Mouse (Mus musculus) ovary, postnatal 14 days (tissue): ENCODE data around the gene Ms4a4b.
"Not testable (repeated sequence)": the region's sequence is repeated elsewhere in the genome, so short reads cannot be mapped to it uniquely, and the experiment has no call there.

Experiments
- DNase-seq: peaks from one replicate; pipeline ENCODE4 v3.0.0; 2022; ENCODE audit warnings: low spot score

Ms4a4b gene

DNA sequence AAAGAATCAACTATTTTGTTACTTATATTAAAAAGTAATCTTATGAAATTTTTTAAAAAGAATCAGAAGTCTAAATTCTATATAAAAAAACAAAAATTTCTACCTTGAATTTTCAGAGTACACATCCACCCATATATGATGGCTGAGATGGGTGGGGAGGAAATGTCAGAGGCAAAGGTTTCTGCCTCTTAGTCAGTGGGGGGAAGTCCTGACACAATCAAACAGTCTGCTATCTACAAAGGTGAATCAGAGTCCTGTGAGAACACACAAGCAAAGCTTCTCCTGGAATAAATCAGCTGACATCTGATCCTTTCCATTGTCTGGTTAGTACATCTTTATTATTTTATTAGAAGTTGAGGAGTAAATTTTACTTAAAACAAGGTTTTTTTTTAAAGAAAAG lies at the start of gene Ms4a4b:
Gene Ms4a4b, plus strand, starts transcription at position 216 of the 400 bp plus-strand sequence.
- no peak for DNase-seq

GRCm38 (mm10) chr19:11395769-11396168 lies 47.6 kb upstream of the Ms4a4b start:
- DNase-seq = no peak

GRCm38 (mm10) chr19:11404527-11404926 lies 38.8 kb upstream of the Ms4a4b start, which contains the start of gene Ms4a4c:
Ms4a4c (plus strand) TSS chr19:11404770.
- no peak for DNase-seq

DNA sequence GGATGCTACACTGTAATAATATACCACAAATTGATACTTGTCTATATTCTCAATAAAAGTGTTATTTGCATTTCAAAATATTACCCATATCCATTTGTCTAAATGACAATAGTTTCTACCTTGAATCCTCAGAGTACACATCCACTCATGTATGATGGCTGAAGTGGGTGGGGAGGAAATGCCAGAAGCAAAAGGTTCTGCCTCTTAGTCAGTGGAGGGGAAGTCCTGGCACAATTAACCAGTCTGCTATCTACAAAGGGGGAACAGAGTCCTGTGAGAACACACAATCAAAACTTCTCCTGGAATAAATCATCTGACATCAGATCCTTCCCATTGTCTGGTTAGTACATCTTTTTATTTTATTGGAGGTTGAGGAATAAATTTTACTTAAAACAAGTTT lies 35.9 kb upstream of the Ms4a4b start:
- DNase-seq = no peak

GRCm38 (mm10) chr19:11408591-11408990 lies 34.8 kb upstream of the Ms4a4b start:
- DNase-seq = no peak

GRCm38 (mm10) chr19:11411640-11412039 lies 31.7 kb upstream of the Ms4a4b start:
- no peak for DNase-seq

DNA sequence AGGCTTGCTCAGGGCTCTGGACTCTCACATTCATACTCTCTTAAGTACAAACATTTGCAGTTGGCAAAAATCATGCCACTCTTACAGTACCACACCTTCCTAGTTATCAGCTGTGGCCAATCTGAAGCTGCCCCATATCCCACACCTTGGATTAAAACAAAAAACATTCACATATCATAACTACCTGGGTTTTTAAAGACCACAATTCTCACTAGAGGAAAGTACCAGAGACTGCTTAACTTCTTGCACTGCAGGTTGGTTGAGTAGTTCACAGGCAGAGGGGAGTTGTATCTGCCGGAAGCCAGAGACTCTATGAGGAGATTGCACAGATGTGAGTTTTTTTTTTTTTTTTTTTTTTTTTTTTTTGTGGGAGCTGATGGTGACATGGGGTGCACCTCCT lies 29.3 kb upstream of the Ms4a4b start:
- DNase-seq = no peak

GRCm38 (mm10) chr19:11415581-11415980 lies 27.8 kb upstream of the Ms4a4b start:
- DNase-seq = no peak

DNA sequence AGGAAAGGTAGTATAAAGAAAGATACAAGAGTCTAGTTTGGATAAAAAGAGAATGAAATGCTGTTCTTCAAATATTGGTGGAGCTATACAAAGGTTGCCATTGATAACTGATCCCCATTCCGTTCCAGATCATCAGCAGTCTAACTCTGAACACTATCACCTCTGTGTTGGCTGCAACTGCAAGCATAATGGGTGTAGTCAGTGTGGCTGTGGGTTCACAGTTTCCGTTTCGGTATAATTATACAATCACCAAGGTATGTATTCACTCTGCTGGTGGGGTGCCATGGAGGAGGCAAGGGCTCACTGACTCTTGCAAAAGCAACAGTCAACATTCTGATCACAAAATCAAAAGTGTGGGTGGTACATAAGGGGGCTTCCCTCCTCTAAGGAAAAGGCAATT lies 24.5 kb upstream of the Ms4a4b start:
- not testable (repeated sequence) for DNase-seq

- DNase-seq = not testable (repeated sequence)
These were observed 12.1 kb upstream of the Ms4a4b start for GRCm38 (mm10) chr19:11431209-11431608.

- DNase-seq = no peak
These were observed 8.1 kb upstream of the Ms4a4b start for GRCm38 (mm10) chr19:11435058-11435834.

GRCm38 (mm10) chr19:11443964-11444363 lies 611 bp downstream of the Ms4a4b start:
- no peak for DNase-seq

DNA sequence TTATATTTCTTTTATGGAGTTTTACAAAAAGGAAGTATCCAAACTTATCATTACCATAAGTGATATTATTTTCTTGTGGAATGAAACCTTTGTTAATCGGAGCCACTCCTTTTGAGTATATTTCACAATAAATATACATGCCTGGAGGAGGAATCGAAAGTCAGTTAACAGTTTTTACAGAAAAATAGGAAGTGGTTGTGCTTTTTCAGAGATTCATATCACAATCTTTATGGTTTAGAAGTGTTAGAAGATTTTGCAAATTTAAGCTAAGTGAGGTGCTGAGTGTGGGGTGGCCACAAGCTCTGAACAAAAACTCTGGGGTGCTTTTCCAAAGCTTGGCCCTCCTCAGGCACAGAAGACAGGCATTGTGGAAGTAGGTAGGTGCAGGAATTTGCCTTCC lies 3.9 kb downstream of the Ms4a4b start:
- DNase-seq = no peak

DNA sequence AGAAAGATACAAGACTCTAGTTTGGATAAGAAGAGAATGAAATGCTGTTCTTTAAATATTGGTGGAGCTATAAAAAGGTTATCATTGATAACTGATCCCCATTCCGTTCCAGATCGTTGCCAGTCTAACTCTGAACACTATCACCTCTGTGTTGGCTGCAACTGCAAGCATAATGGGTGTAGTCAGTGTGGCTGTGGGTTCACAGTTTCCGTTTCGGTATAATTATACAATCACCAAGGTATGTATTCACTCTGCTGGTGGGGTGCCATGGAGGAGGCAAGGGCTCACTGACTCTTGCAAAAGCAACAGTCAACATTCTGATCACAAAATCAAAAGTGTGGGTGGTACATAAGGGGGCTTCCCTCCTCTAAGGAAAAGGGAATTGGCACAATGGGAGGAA lies 15.7 kb downstream of the Ms4a4b start:
- DNase-seq = not testable (repeated sequence)

DNA sequence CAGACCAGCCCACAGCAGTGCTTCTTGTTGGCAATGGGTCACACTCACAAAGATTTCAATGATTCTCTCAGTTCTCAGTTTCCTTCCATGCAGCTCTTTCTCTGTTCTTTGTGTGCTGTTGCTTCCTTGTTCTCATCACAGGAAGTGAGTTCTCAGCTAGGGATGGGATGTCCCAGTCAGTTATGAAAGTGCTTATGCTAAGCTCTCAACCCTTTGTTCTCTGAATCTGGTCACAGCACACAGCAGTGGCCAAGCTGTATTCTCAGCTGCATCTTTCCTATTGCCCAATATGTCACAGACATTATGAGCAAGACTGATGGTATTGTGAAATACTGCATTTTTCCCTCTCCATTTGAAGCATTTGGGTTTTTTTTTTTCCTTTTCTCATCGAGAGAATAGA lies 21.4 kb downstream of the Ms4a4b start:
- not testable (repeated sequence) for DNase-seq

GRCm38 (mm10) chr19:11466471-11466870 lies 23.1 kb downstream of the Ms4a4b start:
- no peak for DNase-seq

DNA sequence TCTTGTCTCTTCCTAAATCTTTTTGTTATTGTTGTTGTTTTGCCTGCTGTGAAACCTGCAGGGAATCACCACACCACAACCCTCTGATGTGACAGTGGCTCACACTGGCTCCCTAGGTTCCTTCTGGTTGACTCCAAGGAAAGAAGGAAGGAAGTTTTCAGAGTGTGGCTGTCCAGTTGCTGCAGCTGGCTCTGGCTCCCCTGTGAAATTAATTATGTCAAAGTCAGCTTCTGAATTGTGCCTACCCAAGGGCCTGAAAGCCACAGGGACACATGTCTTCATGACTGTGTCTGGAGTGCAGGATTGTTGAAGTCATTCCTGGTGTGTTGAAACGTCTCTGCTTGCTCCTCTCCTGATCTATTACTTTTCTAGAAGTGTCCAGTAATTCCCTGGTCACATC lies 25.0 kb downstream of the Ms4a4b start:
- not testable (repeated sequence) for DNase-seq

DNA sequence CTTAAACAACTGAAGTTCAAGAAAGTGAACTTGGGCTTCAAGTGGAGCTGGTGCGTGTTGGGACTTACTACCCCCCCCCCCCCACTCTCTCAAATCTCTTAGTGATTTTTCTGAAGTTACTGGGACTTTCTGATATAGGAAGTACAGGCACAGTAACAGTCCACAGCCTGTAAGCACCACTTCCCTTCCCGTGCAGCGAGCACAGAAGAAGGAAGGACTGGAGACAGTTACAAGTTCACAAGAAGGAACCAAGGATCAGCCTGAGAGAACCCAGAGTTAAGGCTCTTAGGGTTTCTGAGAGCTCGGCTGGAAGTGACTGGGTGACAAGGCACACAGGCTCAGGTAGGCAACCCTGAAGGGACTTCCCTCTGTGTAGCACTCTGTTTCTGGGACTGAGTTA lies 25.9 kb downstream of the Ms4a4b start, which contains the start of gene Ms4a6c:
Gene Ms4a6c, plus strand, starts transcription at position 152 of the 400 bp plus-strand sequence.
- not testable (repeated sequence) for DNase-seq

DNA sequence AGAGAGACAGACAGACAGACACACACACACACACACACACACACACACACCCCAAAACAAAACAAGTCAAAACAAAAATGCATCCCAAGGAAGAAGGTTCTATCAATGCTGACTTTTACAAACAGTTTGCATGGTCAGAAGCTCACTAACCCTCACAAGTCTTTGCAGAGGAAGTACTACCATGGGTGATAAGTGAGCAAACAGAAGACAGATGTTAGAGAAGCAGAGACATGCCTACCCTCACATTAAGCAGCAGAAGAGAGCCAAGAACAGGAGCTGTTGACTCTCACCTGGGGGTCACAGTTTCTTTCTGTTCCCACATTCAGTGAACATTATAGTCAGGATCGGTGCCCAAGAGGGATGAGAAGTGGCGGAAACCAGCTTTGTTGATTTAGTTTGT lies 36.4 kb downstream of the Ms4a4b start:
- no peak for DNase-seq

DNA sequence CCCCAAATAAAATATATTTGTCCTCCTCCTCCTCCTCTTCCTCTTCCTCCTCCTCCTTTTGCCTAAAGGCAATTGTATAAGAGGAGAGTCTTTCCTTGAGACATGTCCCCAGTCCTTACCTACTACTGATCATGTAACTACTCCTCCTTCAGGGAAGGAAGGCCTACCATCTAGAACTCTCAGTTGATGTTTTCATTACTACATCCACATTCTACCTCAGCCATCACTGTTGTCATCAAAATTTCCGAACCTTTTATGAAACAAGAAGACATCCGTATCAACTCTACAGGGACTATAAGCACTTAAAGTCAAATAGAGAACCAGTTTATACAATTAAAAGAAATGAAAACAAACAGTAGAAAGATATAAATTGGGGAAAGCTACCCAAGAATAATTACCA lies 39.3 kb downstream of the Ms4a4b start:
- DNase-seq = no peak

- DNase-seq = no peak
These were observed 40.6 kb downstream of the Ms4a4b start for GRCm38 (mm10) chr19:11483941-11484340.

GRCm38 (mm10) chr19:11484388-11484787 lies 41.0 kb downstream of the Ms4a4b start:
- no peak for DNase-seq

- no peak for DNase-seq
These were observed 41.9 kb downstream of the Ms4a4b start for GRCm38 (mm10) chr19:11485266-11485665.

DNA sequence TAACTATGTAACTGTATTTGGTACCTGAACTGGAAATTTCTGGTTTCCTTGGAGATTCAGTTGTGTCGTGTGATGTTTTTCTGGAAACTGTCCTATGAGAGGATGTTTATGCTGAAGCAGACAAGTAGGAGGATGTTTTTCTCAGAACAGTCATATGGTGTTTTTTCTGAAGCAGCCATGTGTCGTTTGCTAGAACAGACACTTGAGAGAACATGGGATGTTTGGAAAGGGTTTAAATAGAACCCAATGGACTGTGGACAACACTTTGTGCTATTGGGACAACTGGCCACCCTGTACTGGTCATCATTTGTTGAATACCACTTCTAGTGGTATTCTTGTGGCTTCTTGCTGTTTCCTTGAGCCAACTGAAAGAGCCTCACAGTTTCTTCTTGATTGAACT lies 42.4 kb downstream of the Ms4a4b start, which contains the start of gene Gm8369:
Gene Gm8369, plus strand, starts transcription at position 193 of the 400 bp plus-strand sequence.
- no peak for DNase-seq
